Mouse (Mus musculus) ES-Bruce4 (cell line): ENCODE data around the gene Pam.

Experiments
- CTCF ChIP-seq: IDR thresholded peaks from one replicate; pipeline ENCODE4 v1.8.1; 2011; ENCODE audit warnings: low read depth, low read length
- EP300 ChIP-seq: IDR thresholded peaks from 2 replicates; pipeline ENCODE4 v1.6.1; 2011; ENCODE audit warnings: low read depth, low read length; ENCODE audit not compliant: insufficient read depth
- POLR2A ChIP-seq: IDR thresholded peaks from one replicate; pipeline ENCODE4 v1.8.1; 2011; ENCODE audit warnings: low read length; ENCODE audit not compliant: insufficient read depth

DNA sequence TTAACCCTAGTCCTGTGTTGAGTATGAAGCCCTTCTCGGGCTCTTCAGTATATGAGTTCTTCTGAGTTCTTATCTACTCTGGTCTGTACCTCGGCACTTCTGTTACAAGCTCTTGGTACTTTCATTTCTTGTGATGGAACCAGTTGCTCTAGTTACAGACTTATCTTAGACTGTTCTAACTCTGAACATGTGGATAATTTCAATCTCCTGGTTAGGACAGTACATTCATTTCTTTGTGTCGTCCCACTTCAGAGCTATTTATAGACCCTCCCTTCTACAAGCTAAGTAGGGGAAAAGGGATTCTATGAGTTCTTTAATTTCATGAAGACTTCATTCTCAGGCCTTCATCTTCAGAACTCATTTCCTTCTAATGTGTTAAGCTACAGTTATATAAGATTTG, 307.8 kb downstream of the Pam start:
- TF ChIP-seq POLR2A (no peak), CTCF (no peak), EP300 (no peak)
